Mouse (Mus musculus) heart, embryonic 12.5 days (tissue): ENCODE results near the gene Nlgn2. TPM values are rescaled to one million over a fixed set of nuclear protein-coding genes. Genes with fewer than 3 reads are reported as not detected.

ENCODE experiments used
- ATAC-seq: fragments of 200-750 bp; cut with Nextera tagmentation; 2 replicates; pipeline ENCODE4 v1.8.0; 2017; ENCODE audit warnings: moderate TSS enrichment, moderate library complexity; ENCODE audit not compliant: insufficient number of reproducible peaks, low FRiP score
- H3K27ac ChIP-seq: fragments of 300-500 bp; sonication (generic); 2 replicates; pipeline ENCODE4 v1.5.1; 2016; ENCODE audit warnings: mild to moderate bottlenecking, moderate library complexity; ENCODE audit not compliant: poor library complexity, severe bottlenecking
- H3K27me3 ChIP-seq: fragments of 300-500 bp; sonication (generic); replicated peaks from 2 replicates; pipeline ENCODE4 v1.6.1; 2016; ENCODE audit warnings: mild to moderate bottlenecking, moderate library complexity
- H3K36me3 ChIP-seq: fragments of 300-500 bp; sonication (generic); 2 replicates; pipeline ENCODE4 v1.6.1; 2016; ENCODE audit warnings: mild to moderate bottlenecking, moderate library complexity
- H3K4me1 ChIP-seq: fragments of 300-500 bp; sonication (generic); replicated peaks from 2 replicates; pipeline ENCODE4 v1.6.1; 2016; ENCODE audit warnings: mild to moderate bottlenecking
- H3K4me2 ChIP-seq: fragments of 300-500 bp; sonication (generic); 2 replicates; pipeline ENCODE4 v1.6.1; 2016; ENCODE audit warnings: mild to moderate bottlenecking, moderate library complexity
- H3K4me3 ChIP-seq: fragments of 300-500 bp; sonication (generic); 2 replicates; pipeline ENCODE4 v1.5.1; 2016; ENCODE audit warnings: mild to moderate bottlenecking
- H3K9ac ChIP-seq: fragments of 300-500 bp; sonication (generic); 2 replicates; pipeline ENCODE4 v1.6.1; 2016; ENCODE audit warnings: mild to moderate bottlenecking, moderate library complexity
- H3K9me3 ChIP-seq: fragments of 300-500 bp; sonication (generic); replicated peaks from 2 replicates; pipeline ENCODE4 v1.6.1; 2016; ENCODE audit warnings: mild to moderate bottlenecking, moderate library complexity
- WGBS: fragments of 180-500 bp; shearing (Covaris S2); methylation state at CpG from one replicate; pipeline ENCODE4 v1.1.7; 2016; 5-methylcytosine and 5-hydroxymethylcytosine counted together
- polyA plus RNA-seq: library from polyadenylated mRNA; unstranded; fragments of >200 nt; fragmentation: Nextera tagmentation; extraction: Ambion mirVana; gene quantifications from 2 replicates; pipeline ENCODE4 v1.2.1, GENCODE M21; 2016

Gene Nlgn2
- polyA plus RNA-seq, 1 experiment from 2014 or later, result 2.3 TPM

DNA sequence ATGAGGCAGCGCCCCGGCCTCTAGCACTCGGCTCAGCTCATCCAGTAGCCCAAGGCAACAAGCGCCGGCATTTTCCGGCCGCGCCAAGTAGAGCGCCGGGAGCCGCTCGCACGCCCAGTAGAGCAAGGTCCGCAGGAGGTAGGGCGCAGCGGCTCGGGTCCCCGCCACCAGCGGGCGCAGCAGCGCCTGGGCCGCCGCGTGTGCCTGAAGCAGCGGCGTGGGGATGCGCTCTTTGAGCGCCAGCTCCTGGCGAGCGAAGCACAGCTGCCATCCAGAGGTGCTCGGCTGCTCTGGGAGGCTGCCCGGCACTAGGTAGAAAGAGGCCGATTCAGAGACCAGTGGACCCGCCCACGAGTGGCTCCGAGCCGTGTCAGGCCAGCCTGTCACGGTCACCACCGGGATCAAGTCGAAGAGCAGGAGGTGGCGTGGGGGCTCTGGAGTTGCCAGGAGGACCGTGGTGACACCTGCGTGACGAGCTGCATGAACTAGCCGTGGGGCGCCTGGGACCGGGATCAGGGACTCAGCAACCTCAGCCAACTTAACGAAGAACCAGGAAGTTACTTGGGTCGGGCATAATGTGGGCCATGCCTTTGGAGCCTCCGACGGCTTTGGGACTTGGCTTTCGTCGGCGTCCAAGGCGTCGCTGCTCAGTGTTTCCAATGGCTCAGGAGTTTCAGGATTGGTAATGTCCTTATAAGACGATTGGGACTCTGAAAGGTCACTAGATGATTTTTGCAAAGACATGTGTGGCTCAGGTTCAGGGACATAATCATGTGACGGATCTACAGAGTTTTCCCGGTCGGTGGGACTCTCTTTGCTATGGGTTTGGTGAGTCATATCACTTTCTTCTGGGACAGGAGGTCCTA, 33.6 kb downstream of the Nlgn2 start:
- WGBS, result under 1% methylated on average over 60 of the region's 60 CpGs
- ATAC-seq, result peak; percentile 71
- peaks cover 47% of the 10 kb centered on the region for H3K27me3 ChIP-seq

DNA sequence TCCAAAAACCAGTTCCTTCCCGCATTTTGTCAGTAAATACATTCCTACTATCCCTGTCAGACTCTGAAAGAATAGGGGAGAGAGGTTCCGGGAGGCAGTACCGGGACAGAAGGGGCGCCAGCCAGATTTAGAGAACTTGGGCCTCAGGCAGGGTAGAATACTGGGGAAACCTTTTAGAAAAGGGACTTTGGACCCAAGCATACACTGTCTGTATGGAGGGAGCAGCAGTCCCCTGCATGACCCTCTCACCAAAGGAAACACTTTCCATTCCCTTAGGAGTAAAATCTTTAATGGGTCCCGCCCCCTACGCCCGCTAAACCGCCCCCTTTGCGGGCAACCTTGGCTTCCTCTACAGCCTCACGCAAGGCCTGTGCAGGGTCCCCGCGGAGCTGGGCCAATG, 34.3 kb downstream of the Nlgn2 start:
- ATAC-seq, result no peak
- H3K9me3 ChIP-seq, result 0 out of 2 replicates have a peak, but pooled peaks cover 3% of the 10 kb centered on the region
- peak overlapping the region; percentile 81 for H3K9ac ChIP-seq
- no peaks in the 10 kb centered on the region for H3K36me3 ChIP-seq
- peaks cover 51% of the 10 kb centered on the region for H3K27me3 ChIP-seq
- H3K4me3 ChIP-seq, result peak overlapping the region; percentile 62
- 4% methylated on average over 12 of the region's 12 CpGs for WGBS
- no peak overlapping the region for H3K27ac ChIP-seq
- H3K4me2 ChIP-seq, result peak overlapping the region; percentile 89
- H3K4me1 ChIP-seq, result peaks cover 54% of the 10 kb centered on the region

More for the DNA sequence above, 33.6 kb downstream of the Nlgn2 start:
- Histone ChIP-seq H3K36me3 (no peaks in the 10 kb centered on the region), H3K27ac (no peak overlapping the region), H3K4me1 (peaks cover 54% of the 10 kb centered on the region), H3K9me3 (0 out of 2 replicates have a peak, but pooled peaks cover 3% of the 10 kb centered on the region), H3K9ac (peak overlapping the region; percentile 81), H3K4me3 (peak overlapping the region; percentile 62), H3K4me2 (peak overlapping the region; percentile 89)

DNA sequence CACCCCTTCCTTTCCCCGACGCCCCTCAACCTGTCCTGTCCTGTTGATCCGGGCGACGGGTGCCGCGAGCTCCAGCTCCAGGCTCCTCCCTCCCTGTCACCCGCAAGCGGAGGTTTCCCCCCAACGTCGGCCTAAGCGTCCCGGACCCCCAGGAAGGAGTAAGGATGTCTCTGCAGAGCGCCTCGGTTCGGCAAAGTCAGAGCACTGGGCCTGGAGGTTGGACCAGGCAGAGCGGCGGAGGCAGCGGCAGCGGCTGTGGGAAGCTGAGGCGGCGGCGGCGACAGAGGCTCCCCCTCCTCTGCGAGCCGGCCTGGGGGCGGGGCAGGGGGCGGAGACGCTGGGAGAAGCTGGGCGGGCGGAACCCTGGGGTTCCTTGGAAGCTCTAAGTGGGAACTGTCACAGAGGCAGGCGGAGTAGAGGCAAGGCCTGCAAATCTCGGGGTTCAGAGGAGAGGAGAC, 34.9 kb downstream of the Nlgn2 start:
- peak overlapping the region; percentile 62 for H3K4me3 ChIP-seq
- 1% methylated on average over 29 of the region's 33 CpGs for WGBS
- 0 out of 2 replicates have a peak, but pooled peaks cover 3% of the 10 kb centered on the region for H3K9me3 ChIP-seq
- H3K36me3 ChIP-seq, result no peaks in the 10 kb centered on the region
- H3K4me2 ChIP-seq, result peak overlapping the region; percentile 89
- peaks cover 54% of the 10 kb centered on the region for H3K4me1 ChIP-seq
- H3K9ac ChIP-seq, result peak overlapping the region; percentile 81
- ATAC-seq, result peak; percentile 34
- H3K27ac ChIP-seq, result peak overlapping the region; percentile 17; the same call in 1 of the 2 replicates
- peaks cover 57% of the 10 kb centered on the region for H3K27me3 ChIP-seq

DNA sequence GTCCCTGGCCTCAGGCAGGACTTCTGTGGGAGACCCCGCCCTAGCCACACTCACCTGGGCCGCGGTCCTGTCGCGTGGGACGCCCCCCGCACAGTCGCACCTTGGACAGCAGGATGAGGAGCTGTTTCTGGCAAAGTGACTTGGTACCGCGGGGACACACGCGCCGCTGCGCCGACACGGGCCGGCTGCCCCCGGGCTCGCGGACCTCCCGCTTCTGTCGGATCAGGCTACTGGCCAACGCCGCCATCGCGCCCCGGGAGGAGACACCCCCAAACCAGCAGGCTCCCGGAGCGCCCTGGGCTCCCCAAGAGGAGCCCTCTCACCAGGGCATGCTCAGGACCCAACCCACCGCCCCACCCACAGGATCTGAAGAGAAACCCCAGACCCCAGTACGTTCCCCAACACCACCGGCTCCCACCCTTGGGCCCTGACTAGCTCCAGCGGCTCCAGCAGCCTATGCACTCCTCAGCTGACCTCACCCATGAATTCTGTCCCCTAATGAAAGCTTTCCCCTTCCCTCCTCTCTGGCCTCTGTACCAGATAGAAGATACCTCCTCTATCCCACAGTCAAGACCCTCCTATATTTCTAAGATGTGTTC, 36.1 kb downstream of the Nlgn2 start, which contains the start of gene Fgf11:
Fgf11 (minus strand) TSS at position 479 of the 599 bp plus-strand sequence.
- ATAC-seq, result no peak
- peaks cover 64% of the 10 kb centered on the region for H3K27me3 ChIP-seq
- peak within 1 kb of the TSS; percentile 89 for H3K4me2 ChIP-seq
- no peaks in the 10 kb centered on the region for H3K36me3 ChIP-seq
- peak within 1 kb of the TSS; percentile 62 for H3K4me3 ChIP-seq
- WGBS, result 2% methylated on average over 25 of the region's 33 CpGs
- peak within 1 kb of the TSS; percentile 81 for H3K9ac ChIP-seq
- H3K9me3 ChIP-seq, result 0 out of 2 replicates have a peak, but pooled peaks cover under 1% of the 10 kb centered on the region
- peak within 1 kb of the TSS; percentile 49; the same call in 1 of the 2 replicates for H3K27ac ChIP-seq
- H3K4me1 ChIP-seq, result peaks cover 54% of the 10 kb centered on the region

DNA sequence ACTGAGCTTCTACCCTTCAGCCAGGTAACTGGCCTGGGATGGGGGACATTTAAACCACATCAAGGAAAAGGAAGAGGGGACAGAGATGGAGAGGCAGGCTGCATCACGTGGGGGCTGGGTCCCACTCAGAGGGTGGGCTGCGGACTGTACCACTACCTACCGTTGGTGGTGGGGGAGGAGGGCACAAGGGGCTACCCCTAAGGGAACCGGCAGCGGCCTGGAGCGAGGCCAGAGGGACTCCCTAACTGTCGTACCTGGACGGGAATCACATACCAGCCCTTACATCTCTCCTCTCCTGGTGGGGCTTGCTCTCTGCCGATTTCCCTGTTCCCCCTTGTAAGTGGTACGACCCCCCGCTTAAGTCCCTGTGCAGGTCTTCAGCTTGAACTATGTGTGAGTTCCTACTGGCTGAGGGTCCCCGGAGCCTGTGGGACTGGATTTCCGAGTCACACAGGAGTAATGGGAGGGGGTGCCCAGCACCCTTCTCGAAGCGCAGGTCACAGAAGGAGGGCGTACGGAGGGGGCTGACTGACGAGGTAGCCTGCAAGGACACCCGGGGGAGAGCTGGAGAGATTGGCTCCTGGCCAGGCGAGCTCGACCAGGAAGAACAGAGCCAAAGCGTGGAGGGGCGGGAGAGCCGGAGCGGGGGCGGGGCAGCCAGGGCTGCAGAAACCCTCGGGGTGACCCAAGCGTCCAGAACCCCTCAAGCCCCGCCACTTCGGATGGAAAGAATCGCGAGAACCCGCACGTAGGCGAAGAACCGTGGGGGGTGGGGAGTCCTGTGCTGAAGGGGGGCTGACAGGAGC, 37.0 kb downstream of the Nlgn2 start:
- Histone ChIP-seq H3K4me1 (peaks cover 58% of the 10 kb centered on the region), H3K9ac (peak overlapping the region; percentile 81), H3K4me3 (peak overlapping the region; percentile 62), H3K9me3 (no peaks in the 10 kb centered on the region), H3K4me2 (peak overlapping the region; percentile 89), H3K36me3 (no peaks in the 10 kb centered on the region), H3K27ac (peak overlapping the region; percentile 49; the same call in 1 of the 2 replicates), H3K27me3 (peaks cover 58% of the 10 kb centered on the region)
- WGBS, result under 1% methylated on average over 34 of the region's 36 CpGs
- ATAC-seq, result peak; percentile 20

DNA sequence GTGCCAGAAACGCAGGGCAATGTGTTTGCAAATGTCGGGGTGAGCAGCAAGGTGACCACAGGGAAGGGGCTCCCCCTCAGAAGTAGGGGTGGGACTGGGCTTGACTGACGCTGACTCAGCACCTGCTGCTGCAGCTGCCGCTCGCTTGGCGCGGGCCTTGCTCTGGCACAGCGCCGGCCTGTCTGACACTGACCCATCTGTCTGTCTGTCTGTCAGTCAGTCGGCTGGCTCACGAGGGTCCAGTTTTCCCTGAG, 37.5 kb downstream of the Nlgn2 start:
- no peak for ATAC-seq
- Histone ChIP-seq H3K4me2 (peak overlapping the region; percentile 89), H3K36me3 (no peaks in the 10 kb centered on the region), H3K9ac (peak overlapping the region; percentile 81), H3K4me1 (peaks cover 58% of the 10 kb centered on the region), H3K4me3 (peak overlapping the region; percentile 62), H3K9me3 (no peaks in the 10 kb centered on the region), H3K27me3 (peaks cover 53% of the 10 kb centered on the region), H3K27ac (no peak overlapping the region)
- 0% methylated on average over 11 of the region's 11 CpGs for WGBS

DNA sequence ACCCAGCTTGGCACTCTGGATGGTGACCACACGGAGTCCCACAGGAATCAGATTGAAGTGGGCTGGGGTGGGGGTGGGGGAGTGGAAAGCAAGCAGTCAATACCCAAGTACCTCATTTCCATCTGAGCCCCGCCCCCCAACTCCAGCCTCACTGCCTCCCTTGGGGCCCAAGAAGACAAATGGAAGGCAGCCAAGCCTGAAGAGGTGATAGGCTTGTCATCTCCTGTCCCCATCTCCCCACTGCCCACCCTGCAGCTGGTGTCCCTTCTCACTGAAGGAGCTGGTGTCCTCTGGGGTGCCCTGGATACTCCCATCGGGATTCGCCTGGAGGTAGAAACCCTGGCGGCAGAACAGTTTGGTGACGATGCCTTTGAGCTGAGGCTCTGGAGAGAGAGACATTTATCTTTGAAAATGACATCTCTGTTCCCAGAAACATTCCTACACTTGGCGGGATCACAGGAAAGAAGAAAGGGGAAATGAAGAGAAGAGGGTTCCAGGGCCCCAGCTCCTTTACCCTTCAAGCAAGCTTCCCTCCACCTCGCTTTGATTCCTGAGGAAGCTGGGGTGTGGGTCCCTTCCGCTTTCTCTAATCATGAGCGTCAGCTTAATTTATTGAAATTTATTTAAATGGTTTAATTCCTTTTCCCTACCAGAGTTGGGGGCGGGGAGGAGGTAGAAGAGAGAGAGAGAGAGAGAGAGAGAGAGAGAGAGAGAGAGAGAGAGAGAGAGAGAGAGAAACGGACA, 38.0 kb downstream of the Nlgn2 start:
- H3K4me1 ChIP-seq, result peaks cover 54% of the 10 kb centered on the region
- peak overlapping the region; percentile 81 for H3K9ac ChIP-seq
- H3K27ac ChIP-seq, result no peak overlapping the region
- 26% methylated on average over 12 of the region's 12 CpGs for WGBS
- no peaks in the 10 kb centered on the region for H3K9me3 ChIP-seq
- H3K4me3 ChIP-seq, result peak overlapping the region; percentile 62
- H3K4me2 ChIP-seq, result peak overlapping the region; percentile 89
- ATAC-seq, result no peak
- peaks cover 49% of the 10 kb centered on the region for H3K27me3 ChIP-seq
- H3K36me3 ChIP-seq, result no peaks in the 10 kb centered on the region

DNA sequence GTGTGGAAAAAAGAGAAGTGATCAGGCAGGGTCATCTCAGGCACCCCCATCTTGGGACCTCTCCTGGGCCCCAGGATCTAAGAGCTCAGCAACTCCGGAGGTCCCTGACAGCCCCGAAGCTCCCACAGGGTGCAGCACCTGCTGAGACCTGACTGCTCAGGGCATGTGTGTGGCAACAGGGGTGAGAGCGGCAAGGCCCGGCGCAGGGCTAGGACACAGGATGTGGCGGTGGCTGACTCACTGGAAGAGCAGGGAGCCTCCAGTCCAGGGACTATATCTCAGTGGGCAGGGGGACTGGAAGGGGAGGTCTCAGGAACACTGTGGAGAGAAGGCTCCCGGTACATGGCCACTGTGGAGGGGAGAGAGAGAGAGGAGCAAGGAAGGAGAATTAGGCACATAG, 39.7 kb downstream of the Nlgn2 start:
- Histone ChIP-seq H3K36me3 (no peaks in the 10 kb centered on the region), H3K27ac (no peak overlapping the region), H3K9me3 (no peaks in the 10 kb centered on the region), H3K4me2 (no peak overlapping the region), H3K27me3 (peaks cover 54% of the 10 kb centered on the region), H3K4me1 (peaks cover 41% of the 10 kb centered on the region), H3K9ac (no peak overlapping the region), H3K4me3 (no peak overlapping the region)
- ATAC-seq, result no peak
- 69% methylated on average over 7 of the region's 7 CpGs for WGBS

DNA sequence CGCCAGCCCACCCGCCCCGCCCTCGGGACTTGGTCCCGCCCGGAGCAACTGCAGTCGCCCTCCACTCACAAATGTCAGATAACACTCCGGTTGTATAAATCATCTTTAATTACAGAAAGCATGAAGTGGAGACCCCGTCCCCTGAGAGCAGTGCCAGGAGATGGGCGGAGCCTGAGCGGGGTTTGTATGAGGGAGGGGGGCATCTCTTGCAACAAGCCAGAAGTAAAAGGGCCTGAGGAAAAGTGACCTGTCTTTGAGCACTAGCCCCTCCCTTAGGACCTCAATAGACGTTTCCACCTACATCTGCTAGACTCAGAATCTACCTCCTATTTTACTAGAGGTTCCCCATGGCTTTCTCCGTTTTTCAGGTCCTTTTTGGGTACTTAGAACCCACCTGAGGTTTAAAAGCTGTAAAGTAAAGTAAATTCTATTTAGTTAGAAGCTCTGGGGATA, 41.6 kb downstream of the Nlgn2 start:
- peak overlapping the region; percentile 94 for H3K4me2 ChIP-seq

More for the DNA sequence above, 41.6 kb downstream of the Nlgn2 start:
- H3K4me1 ChIP-seq, result peaks cover 23% of the 10 kb centered on the region
- WGBS, result 4% methylated on average over 13 of the region's 13 CpGs
- H3K27ac ChIP-seq, result no peak overlapping the region
- peaks cover 39% of the 10 kb centered on the region for H3K27me3 ChIP-seq
- H3K36me3 ChIP-seq, result no peaks in the 10 kb centered on the region
- no peaks in the 10 kb centered on the region for H3K9me3 ChIP-seq
- ATAC-seq, result no peak
- peak overlapping the region; percentile 63 for H3K9ac ChIP-seq
- H3K4me3 ChIP-seq, result peak overlapping the region; percentile 54
